Mouse (Mus musculus) liver, embryonic 12.5 days (tissue): ENCODE data around the gene Galk2. TPM values are rescaled to one million over a fixed set of nuclear protein-coding genes. Genes with fewer than 3 reads are reported as not detected.
A peak's percentile ranks its signal among the peaks of the same experiment; 100 is the strongest.

ENCODE experiments used
- ATAC-seq: fragments of 200-750 bp; cut with Nextera tagmentation; 2 replicates; pipeline ENCODE4 v1.8.0; 2017; ENCODE audit warnings: moderate number of reproducible peaks, mild to moderate bottlenecking, moderate library complexity
- H3K27ac ChIP-seq: fragments of 300-500 bp; sonication (generic); 2 replicates; pipeline ENCODE4 v1.5.1; 2016; ENCODE audit warnings: mild to moderate bottlenecking
- H3K27me3 ChIP-seq: fragments of 300-500 bp; sonication (generic); replicated peaks from 2 replicates; pipeline ENCODE4 v1.6.1; 2016; ENCODE audit warnings: mild to moderate bottlenecking, moderate library complexity
- H3K36me3 ChIP-seq: fragments of 300-500 bp; sonication (generic); 2 replicates; pipeline ENCODE4 v1.6.1; 2016; ENCODE audit warnings: mild to moderate bottlenecking, moderate library complexity
- H3K4me1 ChIP-seq: fragments of 300-500 bp; sonication (generic); 2 replicates; pipeline ENCODE4 v1.6.1; 2016
- H3K4me2 ChIP-seq: fragments of 300-500 bp; sonication (generic); 2 replicates; pipeline ENCODE4 v1.6.1; 2016; ENCODE audit warnings: mild to moderate bottlenecking, moderate library complexity
- H3K4me3 ChIP-seq: fragments of 300-500 bp; sonication (generic); 2 replicates; pipeline ENCODE4 v1.5.1; 2016; ENCODE audit warnings: mild to moderate bottlenecking, moderate library complexity
- H3K9ac ChIP-seq: fragments of 300-500 bp; sonication (generic); 2 replicates; pipeline ENCODE4 v1.6.1; 2016; ENCODE audit warnings: mild to moderate bottlenecking, moderate library complexity
- H3K9me3 ChIP-seq: fragments of 300-500 bp; sonication (generic); replicated peaks from 2 replicates; pipeline ENCODE4 v1.6.1; 2016; ENCODE audit warnings: mild to moderate bottlenecking, moderate library complexity
- WGBS: fragments of 180-500 bp; shearing (Covaris S2); methylation state at CpG from one replicate; pipeline ENCODE4 v1.1.7; 2016; ENCODE audit not compliant: insufficient replicate concordance; 5-methylcytosine and 5-hydroxymethylcytosine counted together
- polyA plus RNA-seq: library from polyadenylated mRNA; unstranded; fragments of >200 nt; fragmentation: Nextera tagmentation; extraction: Ambion mirVana; gene quantifications from 2 replicates; pipeline ENCODE4 v1.2.1, GENCODE M21; 2016

Galk2 gene
- polyA plus RNA-seq, 1 experiment from 2014 or later = 13.2 TPM

- Histone ChIP-seq H3K9me3 (no peaks in the 10 kb centered on the region), H3K9ac (no peak overlapping the region), H3K27me3 (no peaks in the 10 kb centered on the region), H3K36me3 (no peaks in the 10 kb centered on the region), H3K27ac (no peak overlapping the region), H3K4me1 (no peaks in the 10 kb centered on the region), H3K4me3 (no peak overlapping the region), H3K4me2 (no peak overlapping the region)
- WGBS = 63% methylated on average over 5 of the region's 5 CpGs
- no peak for ATAC-seq
These were observed 117.0 kb downstream of the Galk2 start for GRCm38 (mm10) chr2:125975808-125976345.

- Histone ChIP-seq H3K9me3 (no peaks in the 10 kb centered on the region), H3K27ac (no peak overlapping the region), H3K27me3 (no peaks in the 10 kb centered on the region), H3K4me3 (no peak overlapping the region), H3K4me2 (no peak overlapping the region), H3K9ac (no peak overlapping the region), H3K4me1 (no peaks in the 10 kb centered on the region), H3K36me3 (no peaks in the 10 kb centered on the region)
- 52% methylated on average over 5 of the region's 5 CpGs for WGBS
- ATAC-seq = no peak
These were observed 143.4 kb downstream of the Galk2 start for GRCm38 (mm10) chr2:126002291-126002690.

- Histone ChIP-seq H3K4me3 (no peak overlapping the region), H3K27ac (no peak overlapping the region), H3K9ac (no peak overlapping the region), H3K36me3 (no peaks in the 10 kb centered on the region), H3K9me3 (no peaks in the 10 kb centered on the region), H3K27me3 (no peaks in the 10 kb centered on the region), H3K4me1 (no peaks in the 10 kb centered on the region), H3K4me2 (no peak overlapping the region)
- WGBS = 41% methylated on average over 3 of the region's 3 CpGs
- peak; percentile 21; the same call in 1 of the 2 replicates for ATAC-seq
These were observed 147.2 kb downstream of the Galk2 start for GRCm38 (mm10) chr2:126006088-126006487.

- 60% methylated on average over 2 of the region's 2 CpGs for WGBS
- no peak overlapping the region for H3K9ac ChIP-seq
- no peak overlapping the region for H3K4me2 ChIP-seq
- no peak overlapping the region for H3K27ac ChIP-seq
- H3K9me3 ChIP-seq = no peaks in the 10 kb centered on the region
- no peak for ATAC-seq
- no peak overlapping the region for H3K4me3 ChIP-seq
- H3K27me3 ChIP-seq = no peaks in the 10 kb centered on the region
- H3K4me1 ChIP-seq = no peaks in the 10 kb centered on the region
- no peaks in the 10 kb centered on the region for H3K36me3 ChIP-seq
These were observed 147.8 kb downstream of the Galk2 start for GRCm38 (mm10) chr2:126006742-126007141.

GRCm38 (mm10) chr2:126014989-126015710 lies 156.2 kb downstream of the Galk2 start:
- no peak overlapping the region for H3K9ac ChIP-seq
- no peaks in the 10 kb centered on the region for H3K4me1 ChIP-seq
- no peaks in the 10 kb centered on the region for H3K27me3 ChIP-seq
- H3K9me3 ChIP-seq = no peaks in the 10 kb centered on the region
- no peak overlapping the region for H3K4me2 ChIP-seq
- 62% methylated on average over 12 of the region's 12 CpGs for WGBS
- ATAC-seq = no peak
- no peak overlapping the region for H3K4me3 ChIP-seq
- H3K27ac ChIP-seq = no peak overlapping the region
- no peaks in the 10 kb centered on the region for H3K36me3 ChIP-seq

GRCm38 (mm10) chr2:126015763-126016473 lies 157.0 kb downstream of the Galk2 start:
- WGBS = 59% methylated on average over 3 of the region's 3 CpGs

GRCm38 (mm10) chr2:126031186-126031900 lies 172.4 kb downstream of the Galk2 start:
- no peak for ATAC-seq
- no peaks in the 10 kb centered on the region for H3K9me3 ChIP-seq
- H3K4me1 ChIP-seq = no peaks in the 10 kb centered on the region
- H3K9ac ChIP-seq = no peak overlapping the region
- no peaks in the 10 kb centered on the region for H3K27me3 ChIP-seq
- H3K4me2 ChIP-seq = no peak overlapping the region
- no peak overlapping the region for H3K27ac ChIP-seq
- no peak overlapping the region for H3K4me3 ChIP-seq
- no peaks in the 10 kb centered on the region for H3K36me3 ChIP-seq
- WGBS = 49% methylated on average over 8 of the region's 8 CpGs

More at GRCm38 (mm10) chr2:126015763-126016473, 157.0 kb downstream of the Galk2 start:
- Histone ChIP-seq H3K9me3 (no peaks in the 10 kb centered on the region), H3K4me2 (no peak overlapping the region), H3K4me3 (no peak overlapping the region), H3K4me1 (no peaks in the 10 kb centered on the region), H3K36me3 (no peaks in the 10 kb centered on the region), H3K27ac (no peak overlapping the region), H3K27me3 (no peaks in the 10 kb centered on the region), H3K9ac (no peak overlapping the region)
- no peak for ATAC-seq

GRCm38 (mm10) chr2:126033114-126033972 lies 174.4 kb downstream of the Galk2 start:
- no peaks in the 10 kb centered on the region for H3K9me3 ChIP-seq
- no peaks in the 10 kb centered on the region for H3K4me1 ChIP-seq
- H3K27me3 ChIP-seq = no peaks in the 10 kb centered on the region; the same call in 1 of the 2 replicates
- no peak overlapping the region for H3K4me2 ChIP-seq
- H3K4me3 ChIP-seq = no peak overlapping the region
- ATAC-seq = no peak
- no peak overlapping the region for H3K27ac ChIP-seq
- H3K36me3 ChIP-seq = no peaks in the 10 kb centered on the region
- H3K9ac ChIP-seq = no peak overlapping the region
- 61% methylated on average over 8 of the region's 8 CpGs for WGBS

Other genes starting within 250 kb of the Galk2 start
- gene Cep152, start 234.0 kb upstream of the Galk2 start, polyA plus RNA-seq = 7.0 and 7.2 TPM in 2 replicates
- 59.9 and 61.6 TPM in 2 replicates for gene Eid1, start 186.0 kb upstream of the Galk2 start, polyA plus RNA-seq
- 0.82 and 0.96 TPM in 2 replicates for gene Shc4, start 135.0 kb upstream of the Galk2 start, polyA plus RNA-seq
- 6.6 and 8.0 TPM in 2 replicates for gene Secisbp2l, start 76.2 kb upstream of the Galk2 start, polyA plus RNA-seq
- gene Cops2, start within 50 bp of the Galk2 start, polyA plus RNA-seq = 60.2 and 62.1 TPM in 2 replicates
- gene Fgf7, start 175.5 kb downstream of the Galk2 start, polyA plus RNA-seq = not detected in 2 replicates